Mouse (Mus musculus) brain, adult 10 weeks (tissue): ENCODE data around the gene Crbn. TPM values are rescaled to one million over a fixed set of nuclear protein-coding genes. Genes with fewer than 3 reads are reported as not detected.

Experiments used
- polyA plus RNA-seq: library from polyadenylated mRNA; stranded (reverse); fragments of 350-450 nt; fragmentation: Illumina TruSeq; extraction: RNeasy Lipid Tissue Mini Kit (QIAGEN cat#74804); gene quantifications from one replicate; pipeline ENCODE4 v1.2.3, GENCODE M21; 2015; ENCODE audit warnings: low read depth, low replicate concordance

Gene Crbn
- 96.4 TPM for polyA plus RNA-seq

GRCm38 (mm10) chr6:106799333-106800226, at the start of gene Crbn:
Gene Crbn, minus strand, starts transcription at chr6:106800077.

DNA sequence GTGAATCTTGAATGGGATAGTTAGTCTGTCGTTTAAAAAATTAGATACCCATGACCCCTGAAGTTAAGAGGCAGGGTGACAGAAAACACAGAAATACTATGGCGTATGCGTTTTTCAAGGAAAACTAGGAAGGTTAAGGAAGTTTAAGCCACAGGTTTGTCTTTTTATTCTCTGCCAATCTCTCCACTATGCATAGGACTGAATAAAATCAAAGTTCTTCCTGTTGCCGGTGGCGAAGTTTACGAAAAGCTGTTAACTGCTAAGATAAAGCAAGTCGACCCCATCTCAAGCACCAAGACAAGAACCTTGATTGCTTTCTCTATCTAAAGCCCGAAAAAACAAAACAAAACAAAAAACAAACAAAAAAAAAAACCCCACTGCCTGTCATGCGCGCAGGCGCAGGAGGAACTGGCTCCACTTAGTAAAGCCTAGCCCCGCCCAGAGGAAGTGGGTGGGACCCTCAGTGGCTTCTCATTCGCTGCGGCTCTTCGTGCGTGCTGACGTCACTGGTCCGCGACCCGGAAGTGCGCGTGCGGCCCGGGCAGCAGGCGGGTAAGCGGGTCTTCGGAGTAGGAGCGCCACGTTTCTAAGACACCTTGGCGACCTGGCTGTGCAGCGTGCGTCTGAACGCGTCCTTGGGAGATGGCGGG, 31.1 kb downstream of the Crbn start, which contains the start of gene Trnt1:
Trnt1 (plus strand) TSS at position 481 of the 650 bp plus-strand sequence.

DNA sequence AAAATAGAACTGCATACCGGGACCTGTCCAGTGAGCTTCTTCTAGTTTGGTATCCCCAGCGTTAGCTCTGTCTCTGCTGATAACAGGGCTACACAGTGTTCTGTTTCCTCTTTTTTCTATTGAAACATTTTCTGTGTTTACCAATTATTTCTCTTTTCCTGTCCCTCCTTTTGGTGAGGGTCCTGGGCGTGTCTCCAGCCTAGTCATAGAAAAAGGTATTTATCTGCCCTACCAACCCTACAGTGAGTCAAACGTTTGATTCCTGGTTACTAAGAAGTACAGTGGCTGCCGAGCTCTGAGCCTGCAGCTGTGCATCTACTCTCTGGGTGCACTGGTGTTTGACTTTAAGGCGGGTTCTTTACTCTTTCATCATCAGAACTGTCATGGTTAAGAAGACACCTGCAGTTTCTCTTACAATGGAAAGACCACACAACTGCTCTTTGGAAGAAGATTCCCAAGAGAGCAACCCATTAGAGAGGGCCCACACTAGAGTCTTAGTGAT, 50.9 kb downstream of the Crbn start, which contains the start of gene Il5ra:
Il5ra (minus strand) TSS at position 151 of the 502 bp plus-strand sequence.

Other genes starting within 250 kb of the Crbn start
- not detected for gene Il5ra, start 51.0 kb downstream of the Crbn start, polyA plus RNA-seq
- 51.1 TPM for gene Trnt1, start 31.0 kb downstream of the Crbn start, polyA plus RNA-seq